Mouse (Mus musculus) testis, postnatal 14 days (tissue): Measurements from ENCODE around the gene Mbnl1.

Experiments
- DNase-seq: peaks from one replicate; pipeline ENCODE4 v3.0.0; 2021; ENCODE audit warnings: low spot score

Gene Mbnl1

DNA sequence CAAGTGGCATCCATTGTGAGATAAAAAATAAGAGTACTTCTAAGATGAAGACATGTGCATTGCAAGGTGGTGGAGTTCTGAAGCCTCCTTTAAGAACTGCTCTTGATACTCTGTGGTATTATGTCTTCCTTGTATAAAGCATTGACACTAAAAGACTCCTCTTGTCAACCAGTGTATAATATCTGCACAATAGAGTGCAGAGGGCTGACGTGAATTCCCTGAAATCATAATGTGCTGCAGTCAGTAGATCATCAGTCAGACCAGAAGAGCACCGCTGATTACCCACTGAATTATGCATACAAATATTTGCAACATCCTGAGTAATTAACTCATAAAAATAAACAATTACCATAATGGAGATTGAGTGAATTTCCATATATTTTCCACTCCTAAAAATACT lies 97.2 kb downstream of the Mbnl1 start:
- DNase-seq, result no peak

DNA sequence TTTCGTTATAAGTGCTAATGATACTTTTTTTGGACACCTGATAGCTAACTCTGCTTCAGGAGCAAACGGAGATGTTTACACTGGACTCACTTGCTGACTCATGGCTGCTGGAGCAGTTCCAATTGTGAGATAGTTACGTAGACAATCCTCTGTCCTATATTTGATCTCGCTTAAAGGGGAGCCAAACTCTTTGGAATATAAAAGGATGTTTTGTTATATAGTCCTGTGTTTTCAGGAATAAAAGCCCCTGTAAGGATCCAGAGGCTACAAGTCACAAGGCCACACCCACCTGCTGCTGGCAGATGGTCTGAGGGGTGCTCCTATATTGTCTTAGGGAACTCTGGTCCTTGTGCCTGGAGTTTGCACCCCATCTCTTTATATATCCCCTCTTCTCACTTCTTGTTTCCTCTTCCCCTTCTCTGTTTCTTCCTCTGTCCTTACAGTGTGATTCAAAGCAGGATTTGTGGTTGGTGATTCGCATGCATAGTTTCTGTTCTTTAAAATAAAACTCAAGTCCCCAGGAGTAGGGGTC lies 97.9 kb downstream of the Mbnl1 start:
- no peak for DNase-seq

DNA sequence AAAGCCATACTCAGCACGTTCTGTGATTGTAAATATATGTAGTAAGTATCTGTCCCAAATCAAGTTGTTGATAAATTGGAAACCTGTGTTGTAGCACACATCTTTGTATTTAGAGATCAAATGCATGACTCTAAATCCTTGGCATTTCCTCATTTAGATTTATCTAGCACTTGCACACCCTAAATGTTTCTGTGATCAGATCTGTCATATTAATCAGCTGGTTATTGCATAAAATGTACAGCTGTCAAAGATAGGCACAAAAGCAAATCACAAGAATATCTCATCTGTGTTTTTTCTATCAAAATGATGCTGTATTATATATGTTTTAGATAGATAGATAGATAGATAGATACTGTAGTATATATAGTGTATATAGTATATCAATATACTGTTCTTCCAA lies 98.9 kb downstream of the Mbnl1 start:
- DNase-seq, result no peak

DNA sequence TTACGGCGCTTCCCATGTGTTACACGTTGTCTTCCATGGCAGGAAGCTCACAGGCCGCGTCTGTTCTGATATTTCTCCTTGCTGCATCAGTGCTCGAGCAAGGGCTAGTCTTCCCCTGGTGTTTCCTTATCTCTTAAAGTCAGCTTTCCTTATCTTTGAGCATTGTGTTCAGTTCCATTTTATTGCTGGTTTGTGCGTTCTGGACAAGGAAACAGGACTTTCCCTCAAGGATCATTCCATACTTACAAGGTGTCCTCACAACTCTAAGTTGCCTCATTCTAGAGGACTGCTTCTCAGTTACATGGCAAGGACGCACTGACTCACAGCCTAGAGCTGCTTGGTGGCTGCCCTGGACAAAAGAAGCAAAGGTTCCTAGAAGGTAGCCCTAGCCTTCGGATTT lies 101.6 kb downstream of the Mbnl1 start:
- DNase-seq, result no peak

DNA sequence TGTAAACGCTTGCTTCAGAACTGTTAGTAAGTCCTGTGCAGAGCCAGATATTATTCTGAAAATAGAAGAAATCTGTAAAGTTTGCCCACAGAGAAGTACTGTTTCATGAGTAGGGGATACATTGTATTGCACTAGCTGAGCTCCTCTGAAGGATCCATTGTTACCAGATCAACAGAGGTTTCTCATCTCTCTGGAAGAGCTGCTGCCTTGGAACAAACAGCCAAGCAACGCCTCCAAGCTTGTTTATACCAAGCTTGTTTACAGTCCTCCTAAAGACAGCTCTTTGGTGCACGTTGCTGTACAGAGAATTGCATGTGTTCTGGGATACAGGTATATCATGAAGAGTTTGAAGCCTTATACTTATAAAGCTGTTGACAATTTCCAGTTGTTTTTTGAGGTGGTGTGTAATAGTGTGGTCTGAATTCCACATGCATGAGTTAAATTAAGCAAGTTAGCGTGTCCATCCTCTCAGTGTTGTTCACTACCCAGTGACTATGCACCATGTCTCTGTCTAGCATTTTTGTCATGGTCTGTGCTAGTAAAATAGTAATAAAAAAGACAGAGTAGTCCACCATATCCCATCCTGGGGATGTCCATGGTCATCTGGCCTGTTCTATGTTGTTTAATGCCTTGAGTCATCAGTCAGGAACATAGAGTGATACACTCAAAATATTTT lies 102.4 kb downstream of the Mbnl1 start:
- no peak for DNase-seq

DNA sequence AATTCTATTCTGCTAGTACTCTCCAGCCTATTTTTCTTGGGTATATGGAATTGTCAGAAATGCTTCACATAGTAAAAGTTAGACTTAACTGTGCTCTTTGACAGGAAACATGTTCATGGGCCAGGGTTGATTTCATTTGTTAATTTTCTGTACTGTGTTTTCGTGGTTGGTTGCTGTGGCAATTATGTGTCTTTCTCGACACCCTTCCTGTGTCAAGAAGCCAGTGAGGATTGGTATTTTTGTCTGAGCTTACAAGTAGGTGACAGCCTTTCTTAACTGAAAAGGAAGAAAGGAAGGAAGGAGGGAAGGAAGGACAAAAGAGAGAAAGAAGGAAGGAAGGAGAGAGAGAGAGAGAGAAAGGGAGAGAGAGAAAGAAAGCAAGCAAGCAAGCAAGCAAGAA lies 103.3 kb downstream of the Mbnl1 start:
- no peak for DNase-seq

DNA sequence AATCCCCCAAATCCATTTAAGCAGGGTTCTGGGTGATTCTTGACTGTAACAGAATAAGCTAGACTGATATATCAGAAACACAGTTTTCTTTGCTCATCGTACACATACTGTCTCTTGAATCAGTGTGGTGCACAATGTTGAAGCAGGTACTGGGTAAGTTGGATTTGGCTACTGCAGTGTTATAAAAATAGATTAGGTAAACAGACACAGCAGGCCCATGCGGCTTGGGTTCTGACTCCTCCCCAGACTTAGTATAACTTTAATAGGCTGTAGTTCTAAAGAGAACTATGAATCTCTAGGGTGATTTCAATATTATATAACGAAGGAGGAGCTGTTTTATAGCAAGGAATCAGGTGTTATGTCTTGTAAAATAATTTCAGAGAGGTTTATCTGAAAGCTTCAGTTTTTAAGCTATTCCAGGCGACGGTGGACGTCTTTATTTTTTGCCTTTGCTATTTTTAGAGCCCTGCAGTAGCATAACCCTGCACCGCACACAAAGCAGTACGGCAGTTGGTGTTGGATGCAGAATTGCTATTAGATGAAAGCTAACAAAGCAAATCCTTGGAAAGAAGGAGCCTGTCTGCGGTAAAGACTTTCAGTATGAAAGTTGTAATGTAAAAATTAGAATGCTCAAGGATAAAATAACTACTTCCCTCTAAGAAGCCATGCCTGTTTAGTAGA lies 103.9 kb downstream of the Mbnl1 start:
- DNase-seq, result no peak

DNA sequence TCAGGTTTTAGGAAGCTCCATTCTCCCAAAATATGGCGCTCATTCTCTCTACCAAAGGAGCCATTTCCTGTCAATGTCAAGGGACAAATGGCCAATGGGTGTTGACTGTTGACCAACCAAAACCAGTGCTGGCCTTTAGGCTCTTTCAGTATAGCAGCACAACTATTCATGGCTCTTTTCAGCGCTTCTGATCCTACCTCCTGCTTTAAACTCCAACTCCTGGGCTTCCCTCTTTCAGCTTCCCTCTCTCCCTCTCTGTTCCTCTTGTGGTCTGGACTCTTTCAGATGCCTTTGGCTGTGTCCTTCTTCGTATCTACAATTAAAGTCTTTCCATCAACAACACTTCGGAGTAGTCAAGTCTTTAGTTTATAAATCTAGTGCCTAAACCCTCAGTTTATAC lies 107.2 kb downstream of the Mbnl1 start:
- DNase-seq, result no peak

DNA sequence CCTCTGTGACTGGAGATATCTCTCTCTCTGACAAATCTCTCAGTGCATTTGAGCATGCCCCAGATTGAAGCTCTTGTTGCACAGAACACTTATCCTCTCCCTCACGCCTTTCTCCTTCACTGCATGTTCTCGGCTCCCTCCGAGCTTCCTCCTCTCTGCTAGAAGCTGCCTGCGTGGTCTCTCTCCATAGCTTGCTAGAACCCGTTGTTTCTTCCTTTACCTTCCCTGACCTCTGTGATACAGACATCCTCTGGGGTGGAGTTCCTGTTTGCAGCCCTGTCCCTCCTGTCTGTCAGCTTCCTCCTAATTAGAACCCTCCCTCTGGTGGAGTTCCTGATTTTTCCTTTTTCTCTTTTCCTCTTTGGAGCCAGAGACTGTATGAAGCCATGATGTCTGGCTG lies 108.1 kb downstream of the Mbnl1 start:
- no peak for DNase-seq

DNA sequence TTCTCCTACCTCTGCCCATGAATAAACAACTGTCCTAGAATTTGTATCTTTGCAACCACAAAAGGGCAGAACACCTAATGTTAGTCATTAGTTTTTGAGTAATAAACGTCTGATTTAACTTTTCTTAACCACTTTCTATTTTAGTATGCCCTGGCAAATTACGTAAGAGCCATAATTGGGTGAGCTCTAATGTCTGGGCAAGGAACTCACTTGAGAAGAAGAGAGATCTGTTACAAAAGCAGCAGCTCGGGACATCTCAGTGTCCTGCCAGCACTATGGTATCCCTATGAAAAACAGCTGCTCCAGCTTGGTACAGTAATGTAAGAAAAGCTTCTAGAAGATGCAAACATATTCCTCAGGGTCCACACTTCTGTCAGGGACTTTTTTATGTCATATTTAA lies 109.5 kb downstream of the Mbnl1 start:
- DNase-seq, result no peak

DNA sequence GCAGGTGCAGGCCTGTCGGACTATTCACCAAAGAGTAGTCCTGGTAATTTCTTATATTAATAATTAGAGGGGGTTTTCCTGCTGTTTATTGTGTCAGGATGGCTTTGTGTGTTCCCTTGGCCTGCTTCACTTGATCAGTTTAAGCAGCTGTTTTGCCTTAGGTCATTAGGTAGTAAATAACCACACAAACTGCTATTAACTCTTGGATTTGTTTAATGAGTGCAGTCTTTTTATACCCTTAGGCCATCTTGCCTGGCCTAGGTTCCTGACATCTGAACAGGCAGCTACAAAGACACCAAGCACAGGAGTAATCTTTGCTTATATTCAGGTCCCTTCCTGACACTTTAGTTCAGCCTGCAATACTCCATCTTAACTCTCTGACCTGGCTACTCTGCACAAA lies 110.0 kb downstream of the Mbnl1 start:
- no peak for DNase-seq

DNA sequence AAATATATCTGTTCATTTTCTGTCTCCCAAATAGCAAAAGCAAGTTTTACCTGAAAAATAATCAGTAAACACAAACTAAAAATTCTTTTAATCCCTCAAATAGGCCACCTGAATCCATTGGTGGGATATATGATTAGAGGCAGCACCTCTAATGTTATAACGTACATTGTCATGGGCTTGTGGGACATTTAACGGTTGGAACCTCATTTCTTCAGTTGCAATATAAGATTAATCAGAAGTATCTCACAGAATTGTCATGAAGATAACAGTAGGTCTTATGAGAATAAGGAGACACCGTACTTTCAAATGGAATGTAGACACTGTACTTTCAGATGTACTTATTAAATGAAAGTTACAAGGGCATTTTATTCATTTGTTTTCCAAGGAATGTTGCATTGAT lies 112.1 kb downstream of the Mbnl1 start:
- no peak for DNase-seq

DNA sequence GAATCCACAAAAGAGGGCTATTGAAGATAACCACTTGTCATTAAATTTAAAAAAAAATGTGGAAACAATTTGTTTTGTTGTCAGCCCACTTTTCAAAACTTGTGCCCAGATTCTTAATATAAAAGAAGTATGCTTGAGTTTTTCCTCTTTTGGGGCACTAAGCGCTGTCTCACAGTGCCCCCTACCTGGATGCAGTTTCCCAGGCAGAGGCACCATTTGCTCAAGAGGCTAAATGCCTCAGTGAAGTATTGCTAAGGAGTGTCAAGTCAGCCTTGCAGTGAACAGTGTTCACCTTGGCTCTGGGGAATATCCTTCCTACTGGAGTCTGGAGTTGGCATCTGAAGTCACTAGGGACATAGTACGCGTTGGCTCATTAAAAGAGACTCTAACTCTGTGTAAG lies 113.4 kb downstream of the Mbnl1 start:
- DNase-seq, result no peak

DNA sequence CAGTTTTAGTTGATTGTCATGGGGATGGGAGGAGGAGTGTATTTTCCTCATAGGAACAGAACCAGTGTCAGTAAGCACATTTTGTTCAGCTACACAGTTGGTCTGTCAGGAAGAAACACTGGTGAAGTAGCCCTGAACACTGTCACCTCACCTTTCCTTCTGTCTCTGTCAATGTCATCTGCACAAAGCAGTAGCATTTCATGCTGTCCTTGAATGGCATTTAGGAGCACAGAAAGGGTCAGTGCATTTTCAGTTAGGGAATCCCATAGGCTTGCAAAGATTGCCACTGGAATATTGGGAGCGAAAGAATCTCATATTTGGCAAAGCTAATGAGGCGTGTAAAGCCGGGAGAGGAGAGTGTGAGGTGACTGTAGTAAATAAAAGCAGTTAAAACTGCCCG lies 114.5 kb downstream of the Mbnl1 start:
- DNase-seq, result no peak

DNA sequence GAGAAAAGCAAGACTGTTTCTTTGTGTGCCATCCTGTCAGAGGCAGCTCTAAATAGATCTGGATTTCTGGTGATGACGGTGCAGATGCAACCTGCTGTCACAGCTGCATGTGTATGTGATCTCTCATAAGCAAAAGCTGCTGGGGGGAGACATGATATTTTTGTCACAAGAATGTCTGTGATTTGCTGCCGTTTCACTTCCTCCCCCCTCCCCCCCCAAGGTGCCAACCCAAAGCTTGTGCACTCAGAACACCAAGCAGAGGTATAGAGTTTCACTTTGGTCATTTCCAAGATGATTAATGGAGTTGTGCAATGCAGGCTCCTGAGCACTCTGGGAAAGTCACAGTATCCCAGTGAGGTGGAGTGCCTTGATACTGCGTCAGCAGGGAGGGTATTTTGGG lies 116.7 kb downstream of the Mbnl1 start:
- DNase-seq, result no peak

DNA sequence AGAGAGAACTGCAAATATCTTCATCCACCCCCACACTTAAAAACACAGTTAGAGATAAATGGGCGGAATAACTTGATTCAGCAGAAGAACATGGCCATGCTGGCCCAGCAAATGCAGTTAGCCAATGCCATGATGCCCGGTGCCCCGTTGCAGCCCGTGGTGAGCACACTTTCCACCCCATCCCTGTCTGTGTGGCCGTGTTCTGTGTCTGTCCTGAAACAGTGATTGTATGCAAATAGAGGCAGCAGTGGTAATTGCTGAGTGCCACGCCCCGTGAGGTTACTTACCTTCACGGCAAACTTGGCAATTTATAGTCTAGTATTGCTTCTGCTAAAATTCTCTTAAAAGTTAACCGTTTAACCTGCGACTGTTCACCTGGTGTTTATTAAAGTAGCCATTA lies 123.0 kb downstream of the Mbnl1 start:
- no peak for DNase-seq

DNA sequence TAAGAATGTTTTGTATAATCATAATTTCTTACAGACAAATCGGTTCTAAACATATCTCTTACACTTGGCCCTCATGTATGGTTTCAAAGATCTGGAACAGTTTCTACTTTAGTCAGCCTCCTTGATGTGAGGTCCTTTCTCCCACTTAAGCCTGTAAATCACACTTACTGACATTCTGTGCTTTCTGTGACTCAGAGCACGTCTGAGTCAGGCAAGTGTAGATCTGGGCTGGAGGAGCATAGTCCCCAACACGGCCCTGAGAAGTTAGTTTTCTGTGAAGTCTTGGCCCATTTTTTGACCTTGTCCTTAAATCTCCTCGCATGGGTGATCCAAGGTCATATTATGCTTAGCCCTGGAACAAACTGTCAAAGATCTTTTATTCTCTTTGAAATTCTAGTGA lies 124.4 kb downstream of the Mbnl1 start:
- no peak for DNase-seq

DNA sequence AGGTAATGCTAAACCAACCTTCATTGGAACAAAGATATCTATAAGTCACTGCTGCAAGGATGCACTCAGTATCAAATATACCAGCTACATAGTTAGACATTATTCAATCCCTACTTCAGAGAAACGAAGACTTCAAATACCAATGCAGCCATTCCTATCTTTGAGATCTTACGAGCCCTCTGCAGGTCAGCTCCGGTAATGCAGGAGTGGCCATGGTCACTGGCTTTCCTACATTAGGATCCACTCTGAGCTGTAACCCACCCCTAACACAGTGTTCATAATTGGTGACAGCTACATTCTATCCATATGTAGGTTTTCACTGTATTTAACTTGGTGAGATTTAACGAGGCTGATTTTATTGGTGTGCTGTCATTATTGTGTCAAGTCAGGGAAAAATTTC lies 129.1 kb downstream of the Mbnl1 start:
- peak; percentile 9 for DNase-seq

DNA sequence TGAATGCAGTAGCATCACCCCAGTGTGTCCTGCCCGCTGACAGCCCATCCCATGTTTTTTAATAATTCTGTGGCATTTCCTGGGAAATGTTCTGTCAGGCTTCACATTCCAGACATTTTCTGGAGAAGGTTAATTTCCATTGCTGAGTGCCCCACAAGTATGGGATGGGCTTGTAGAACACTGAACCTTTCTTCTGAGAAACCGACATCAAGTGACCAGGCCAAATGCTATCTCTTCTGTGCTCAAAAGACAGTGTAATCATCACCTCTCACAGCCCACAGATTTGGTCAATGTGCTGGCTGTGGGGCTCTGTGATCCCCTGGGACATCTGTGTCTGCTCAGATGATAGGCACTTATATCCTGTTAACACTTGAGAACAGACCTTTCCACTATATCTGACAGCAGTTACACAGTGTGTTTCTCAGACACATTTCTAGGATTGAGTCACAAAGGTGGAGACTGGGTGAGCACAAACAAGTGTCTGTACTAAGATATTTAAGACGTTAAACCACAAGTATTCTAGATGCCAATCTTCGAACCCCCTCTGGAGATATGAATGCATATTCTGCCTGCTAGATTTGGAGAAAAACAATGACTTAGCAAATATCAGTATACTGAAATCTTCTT lies 130.4 kb downstream of the Mbnl1 start:
- DNase-seq, result no peak

DNA sequence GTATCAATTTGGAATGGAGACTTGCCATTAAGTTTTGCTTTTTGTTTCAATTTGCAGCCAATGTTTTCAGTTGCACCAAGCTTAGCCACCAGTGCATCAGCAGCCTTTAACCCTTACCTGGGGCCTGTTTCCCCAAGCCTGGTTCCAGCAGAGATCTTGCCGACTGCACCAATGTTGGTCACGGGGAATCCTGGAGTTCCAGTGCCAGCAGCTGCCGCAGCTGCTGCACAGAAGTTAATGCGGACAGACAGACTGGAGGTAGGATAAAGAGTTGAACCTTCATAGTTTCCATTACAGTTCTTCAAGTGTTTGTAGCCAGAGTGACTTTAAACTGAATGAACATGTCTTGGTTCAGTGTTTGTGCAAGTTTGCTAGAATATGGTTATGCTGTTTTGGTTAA lies 131.0 kb downstream of the Mbnl1 start:
- no peak for DNase-seq

DNA sequence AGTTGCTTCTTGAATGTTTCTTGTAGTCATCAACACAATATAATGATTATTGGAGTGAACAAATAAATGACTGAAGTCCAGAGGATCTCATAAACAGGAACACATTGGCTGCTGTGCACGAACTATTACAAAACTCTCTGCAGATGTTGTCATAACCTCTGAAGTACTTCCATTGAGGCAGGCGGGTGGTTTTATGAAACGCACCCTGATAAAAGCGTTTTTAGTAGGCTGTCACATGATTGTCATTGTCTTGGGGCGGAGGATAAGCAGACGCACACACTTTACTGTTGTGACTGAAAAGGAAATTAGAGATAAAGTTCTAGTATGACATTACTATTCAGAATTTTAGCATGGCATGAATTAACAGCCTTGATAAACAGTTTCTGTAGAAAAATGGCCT lies 131.6 kb downstream of the Mbnl1 start:
- no peak for DNase-seq

DNA sequence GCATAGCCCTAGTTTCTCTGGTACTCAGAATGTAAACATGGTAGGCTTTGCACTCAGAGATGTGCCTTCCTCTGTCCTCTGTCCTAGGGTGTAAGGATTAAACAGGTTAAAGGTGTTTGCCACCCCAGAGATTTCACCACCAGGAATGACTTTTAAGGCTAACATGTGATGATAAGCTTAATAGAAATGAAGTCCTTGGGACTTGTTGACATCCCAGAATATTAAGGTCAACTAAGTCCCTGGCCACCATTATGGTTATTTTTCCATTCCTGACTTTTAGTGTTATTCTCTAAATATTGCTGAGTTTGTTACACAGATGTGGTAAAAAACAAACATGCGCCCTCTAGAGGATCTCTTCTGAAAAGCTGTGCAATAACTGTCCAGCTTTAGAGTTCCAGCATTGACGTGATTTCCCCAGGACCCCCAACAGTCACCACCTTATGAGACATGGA lies 136.3 kb downstream of the Mbnl1 start:
- DNase-seq, result no peak

DNA sequence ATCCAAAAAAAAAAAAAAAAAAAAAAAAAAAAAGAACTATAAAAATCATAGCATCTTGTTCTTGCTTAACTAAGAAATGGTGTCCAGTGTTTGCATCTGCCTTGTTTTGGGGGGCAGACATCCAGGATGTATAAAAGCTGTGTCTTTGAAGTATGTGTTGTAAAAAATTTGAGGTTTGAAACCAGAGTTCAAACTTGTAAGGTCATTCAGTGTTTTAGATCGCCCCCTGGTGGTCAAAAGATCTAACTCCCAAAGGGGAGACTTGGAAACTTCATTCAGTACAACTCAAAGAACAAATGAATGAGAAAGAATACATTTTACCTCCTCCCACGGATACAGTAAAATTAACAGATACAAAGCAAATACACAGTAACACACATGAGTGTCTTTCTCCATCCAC lies 139.2 kb downstream of the Mbnl1 start:
- DNase-seq, result peak; percentile 25
